Mouse (Mus musculus) ES-E14 (cell line): Measurements from ENCODE around the gene Sytl3.
"Not testable (repeated sequence)": the region's sequence is repeated elsewhere in the genome, so short reads cannot be mapped to it uniquely, and the experiment has no call there.

ENCODE experiments used
- CHD2 ChIP-seq: IDR thresholded peaks from 2 replicates; pipeline ENCODE4 v1.6.1; 2014; ENCODE audit warnings: mild to moderate bottlenecking, low read depth, low read length, inconsistent platforms
- HCFC1 ChIP-seq: IDR thresholded peaks from 2 replicates; pipeline ENCODE4 v1.6.1; 2012; ENCODE audit warnings: low read length, inconsistent platforms, borderline replicate concordance; ENCODE audit not compliant: insufficient read depth
- MAFK ChIP-seq: IDR thresholded peaks from 2 replicates; pipeline ENCODE4 v1.6.1; 2014; ENCODE audit warnings: mild to moderate bottlenecking, low read depth, low read length, inconsistent platforms; ENCODE audit not compliant: insufficient read depth
- ZC3H11A ChIP-seq: IDR thresholded peaks from 2 replicates; pipeline ENCODE4 v1.6.1; 2012; ENCODE audit warnings: low read depth, mild to moderate bottlenecking, inconsistent platforms, low read length, borderline replicate concordance
- ZNF384 ChIP-seq: IDR thresholded peaks from 2 replicates; pipeline ENCODE4 v1.6.1; 2012; ENCODE audit warnings: low read depth, low read length, inconsistent platforms

DNA sequence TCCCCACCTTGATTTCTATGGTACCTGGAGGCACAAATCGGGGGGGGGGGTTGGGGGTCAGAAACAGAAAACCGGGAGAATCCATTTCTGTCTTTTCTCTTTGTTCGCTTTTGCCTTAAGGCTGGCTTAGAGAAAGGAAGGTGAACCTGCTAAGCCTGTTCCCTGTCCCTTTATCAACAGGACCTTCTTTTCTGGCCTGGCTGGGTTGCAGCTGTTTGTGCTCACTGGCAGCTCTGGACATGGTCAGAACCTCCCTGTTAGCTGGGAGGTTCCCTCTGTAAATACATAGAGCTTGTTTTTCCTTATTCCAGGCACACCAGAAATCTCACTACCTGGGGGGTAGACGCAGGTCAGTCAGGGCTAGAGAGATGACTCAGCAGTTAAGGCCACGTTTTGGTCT, 15.4 kb downstream of the Sytl3 start:
- TF ChIP-seq ZNF384, CHD2, HCFC1, MAFK, ZC3H11A: not testable (repeated sequence)
